Mouse (Mus musculus): Measurements from ENCODE around the gene Sgta.

DNA sequence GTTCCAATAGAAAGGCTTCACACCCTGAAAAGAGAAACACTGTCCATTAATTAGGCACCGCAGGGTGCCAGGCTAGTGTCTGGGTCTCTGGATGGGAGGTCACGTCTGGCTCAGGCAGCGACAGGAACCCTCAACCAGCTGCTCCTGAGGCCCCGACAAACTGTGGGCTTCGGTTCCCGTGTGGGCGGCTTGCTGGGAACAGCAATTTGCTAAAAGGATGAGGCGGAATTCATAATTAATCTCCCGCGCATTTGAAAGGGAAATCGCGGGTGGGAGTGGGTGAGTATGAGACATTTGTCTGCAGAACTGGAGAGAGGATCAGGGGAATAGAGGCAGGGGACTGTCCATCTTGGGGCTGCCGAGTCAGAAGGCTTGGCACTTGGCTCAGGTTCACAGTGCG lies 62.0 kb downstream of the Sgta start:
- TF ChIP-seq CTCF (IDR thresholded peaks at IDR 0.05; ENCODE audit: low read depth) (no peak), EP300 (IDR thresholded peaks at IDR 0.05; ENCODE audit: low read depth) (no peak)
